Mouse (Mus musculus) 3T3-L1 (cell line): Measurements from ENCODE around the gene Trim68.
"Not testable (repeated sequence)": the region's sequence is repeated elsewhere in the genome, so short reads cannot be mapped to it uniquely, and the experiment has no call there.

Source experiments
- DNase-seq: peaks from one replicate; pipeline ENCODE4 v3.0.0-alpha.2; 2015; ENCODE audit warnings: low read depth, low spot score

The Trim68 gene

DNA sequence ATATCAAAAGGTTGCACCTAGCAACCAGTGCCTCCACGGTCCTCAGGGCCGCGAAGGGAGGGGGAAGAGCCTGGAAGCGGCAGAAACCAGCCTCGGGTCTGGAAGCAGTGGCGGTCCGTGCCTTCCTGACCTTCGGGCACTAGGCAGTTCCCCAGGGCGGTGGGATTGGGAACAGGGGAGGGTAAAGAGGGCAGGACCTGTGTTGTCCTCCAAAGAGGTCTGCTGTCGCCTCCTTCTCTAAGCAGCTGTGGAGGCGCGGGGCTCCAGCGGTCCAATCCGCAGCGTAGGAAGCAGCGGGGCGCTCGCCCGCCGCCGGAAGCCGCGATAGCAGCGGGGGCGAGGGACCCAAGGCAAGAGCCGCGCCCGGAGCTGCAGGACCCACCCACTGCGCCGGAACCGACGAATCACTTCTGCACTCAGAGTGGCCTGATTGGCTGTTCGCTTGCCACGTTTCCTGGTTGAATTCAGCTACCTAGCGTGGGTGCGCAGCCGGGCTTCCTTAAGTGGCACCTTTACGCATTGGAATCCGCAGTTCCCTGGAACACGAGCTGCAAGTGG lies at the start of gene Trim68:
Gene Trim68, minus strand, starts transcription at position 384 of the 558 bp plus-strand sequence.
- DNase-seq = peak; percentile 86

- DNase-seq = no peak
These were observed 46.7 kb upstream of the Trim68 start for GRCm38 (mm10) chr7:102733793-102734192.

DNA sequence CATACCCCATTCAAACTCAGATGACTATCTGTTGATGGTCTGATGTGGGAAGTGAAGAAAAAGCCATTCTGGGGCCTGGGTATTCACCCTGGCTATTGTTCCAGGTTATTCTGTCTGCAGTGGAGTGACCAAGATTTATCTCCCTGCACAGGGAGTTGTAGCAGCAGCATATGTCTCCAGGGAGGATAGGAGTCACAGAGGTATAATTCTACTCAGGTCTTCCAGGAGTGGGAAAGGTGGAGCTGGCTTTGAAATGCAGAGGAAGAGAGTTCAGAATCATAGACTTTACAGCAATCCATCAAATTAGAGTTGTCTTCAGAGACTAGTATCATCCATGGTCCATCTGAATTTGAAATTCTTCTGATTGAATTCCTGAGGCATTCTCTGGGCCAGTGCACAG lies 40.3 kb upstream of the Trim68 start, which contains the start of gene Olfr559:
Gene Olfr559, minus strand, starts transcription at position 101 of the 400 bp plus-strand sequence.
- no peak for DNase-seq

DNA sequence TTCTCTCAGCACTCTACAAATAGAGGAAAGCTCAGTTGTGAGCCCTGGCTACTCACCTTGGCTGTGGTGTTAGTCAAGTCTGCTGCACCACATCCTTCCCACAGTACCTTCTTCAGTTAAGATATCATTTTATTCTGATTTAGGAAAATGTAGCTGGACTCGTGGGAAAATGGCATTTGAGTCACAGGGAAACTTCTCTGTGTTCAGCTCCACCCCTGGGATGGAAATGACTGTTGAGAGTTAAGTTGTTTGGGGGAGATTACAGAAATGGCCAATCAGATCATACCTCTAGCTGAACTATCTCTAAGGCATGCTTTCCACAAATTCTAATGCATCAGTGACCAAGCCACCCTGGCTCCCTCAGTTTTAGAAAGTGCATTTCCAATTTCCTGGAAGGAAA lies 31.8 kb upstream of the Trim68 start, which contains the start of gene Olfr33:
Gene Olfr33, minus strand, starts transcription at position 101 of the 400 bp plus-strand sequence.
- DNase-seq = no peak

DNA sequence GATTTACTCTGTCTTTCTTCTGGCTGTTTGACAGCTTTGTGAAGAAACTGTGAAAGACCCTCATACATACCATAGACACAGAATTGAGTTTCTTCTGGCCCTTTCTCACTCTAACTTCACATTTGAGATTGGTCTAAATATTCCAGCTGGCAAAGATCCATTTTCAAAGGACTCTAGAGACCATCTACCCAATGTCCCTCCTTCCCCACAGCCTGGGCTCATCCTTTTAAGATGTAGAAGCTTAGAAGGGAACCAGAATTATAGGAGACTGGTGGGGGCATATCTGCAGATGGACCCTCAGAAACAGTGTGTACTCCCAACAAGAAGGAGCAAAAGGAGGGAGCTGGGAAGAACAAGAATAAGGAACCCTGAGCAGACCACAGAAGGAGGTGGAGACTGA lies 14.8 kb upstream of the Trim68 start, which contains the start of gene Olfr558:
Gene Olfr558, plus strand, starts transcription at position 301 of the 400 bp plus-strand sequence.
- no peak for DNase-seq

DNA sequence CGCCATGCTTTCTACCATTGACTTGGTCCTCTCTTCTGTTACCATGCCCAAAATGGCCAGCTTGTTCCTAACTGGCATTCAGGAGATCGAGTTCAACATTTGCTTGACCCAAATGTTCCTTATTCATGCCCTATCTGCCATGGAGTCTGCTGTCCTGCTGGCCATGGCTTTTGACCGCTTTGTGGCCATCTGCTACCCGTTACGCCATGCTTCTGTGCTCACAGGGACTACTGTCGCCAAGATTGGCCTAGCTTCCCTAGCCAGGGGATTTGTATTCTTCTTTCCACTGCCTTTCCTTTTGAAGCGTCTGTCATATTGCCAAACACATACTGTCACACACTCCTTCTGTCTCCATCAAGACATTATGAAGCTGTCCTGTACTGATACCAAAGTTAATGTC lies 11.3 kb upstream of the Trim68 start:
- no peak for DNase-seq

DNA sequence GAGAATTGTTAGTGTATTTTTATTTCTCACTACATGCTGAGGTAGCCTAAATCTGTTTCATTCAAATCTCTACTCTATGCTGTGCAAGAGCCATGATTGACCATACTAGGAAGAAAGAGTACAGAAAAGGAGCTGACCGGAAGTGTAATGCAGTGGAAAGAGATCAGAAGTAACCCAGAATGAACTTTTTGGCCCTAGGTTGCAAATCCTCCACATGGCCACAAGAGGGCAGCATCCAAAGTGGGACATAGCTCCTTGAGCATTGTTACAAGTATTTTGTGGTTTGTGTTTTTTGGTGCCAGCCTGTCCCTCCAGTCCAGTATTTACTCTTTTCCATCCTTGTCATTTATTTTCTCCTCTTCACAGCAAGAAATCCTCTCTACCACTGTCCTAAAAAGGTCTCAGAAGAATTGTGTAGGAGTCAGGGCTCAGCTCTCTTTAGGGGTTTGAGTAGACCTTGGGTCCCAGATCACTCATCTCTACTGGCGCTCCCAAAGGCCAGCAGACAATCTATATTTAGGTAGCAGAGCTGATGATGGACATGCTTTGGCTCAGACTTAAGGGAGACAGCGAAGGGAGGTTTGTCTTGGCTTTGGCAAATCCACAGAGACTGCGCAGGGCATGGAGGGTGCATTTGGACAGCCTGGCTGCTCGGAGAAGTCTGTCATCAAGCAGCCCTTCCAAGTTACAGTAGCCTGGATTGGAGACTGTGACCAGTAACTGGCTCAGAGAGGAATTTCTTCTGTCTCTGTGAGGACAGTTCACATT lies 8.4 kb upstream of the Trim68 start, which contains the start of gene Olfr557:
Gene Olfr557, plus strand, starts transcription at position 553 of the 768 bp plus-strand sequence.
- peak; percentile 65 for DNase-seq

DNA sequence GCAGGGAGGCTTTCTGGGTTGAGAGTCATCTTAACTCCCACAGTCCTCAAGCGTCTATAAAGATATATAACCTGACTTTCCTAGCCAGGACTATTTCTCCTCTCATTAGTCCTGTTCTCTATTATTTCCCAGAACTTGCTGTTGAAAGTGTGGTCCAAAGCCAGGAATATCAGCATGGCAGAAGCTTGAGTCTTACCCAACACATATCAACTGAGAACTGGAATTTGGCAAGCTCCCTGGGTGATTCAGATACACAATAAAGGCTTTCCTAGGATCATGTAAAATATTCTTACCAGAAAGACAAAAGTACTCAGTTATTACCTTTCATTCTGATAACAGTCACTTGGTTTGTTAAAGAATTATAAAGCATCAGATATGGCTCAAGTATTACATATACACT lies 5.2 kb downstream of the Trim68 start:
- no peak for DNase-seq

DNA sequence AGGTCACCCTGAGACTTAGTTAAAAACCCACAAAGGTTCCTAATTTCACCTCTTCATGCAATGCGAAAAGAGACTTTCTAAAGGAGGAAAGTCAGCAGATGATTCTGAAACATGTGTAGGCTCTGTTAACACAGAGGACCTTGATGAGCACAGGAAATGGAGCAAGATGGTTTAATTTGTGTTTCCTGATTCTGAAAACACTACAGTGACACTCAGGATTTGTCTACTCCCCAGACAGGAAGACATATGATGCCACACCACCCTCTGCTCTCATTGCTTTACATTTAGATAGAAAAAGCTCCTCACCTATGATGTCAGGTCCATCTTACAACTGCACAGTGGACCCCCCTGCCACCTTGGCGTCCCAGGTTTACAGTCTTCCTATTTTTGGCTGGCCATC lies 10.9 kb downstream of the Trim68 start:
- no peak for DNase-seq

- DNase-seq = peak; percentile 49
These were observed 21.7 kb downstream of the Trim68 start for GRCm38 (mm10) chr7:102665378-102665777.

- peak; percentile 21 for DNase-seq
These were observed 22.5 kb downstream of the Trim68 start, which contains the start of gene Olfr556 for GRCm38 (mm10) chr7:102664599-102664998. TSS of gene Olfr556 (plus strand) at chr7:102664899.

- no peak for DNase-seq
These were observed 28.6 kb downstream of the Trim68 start, which contains the start of gene Olfr555 for GRCm38 (mm10) chr7:102658523-102658922. TSS of gene Olfr555 (plus strand) at chr7:102658823.

DNA sequence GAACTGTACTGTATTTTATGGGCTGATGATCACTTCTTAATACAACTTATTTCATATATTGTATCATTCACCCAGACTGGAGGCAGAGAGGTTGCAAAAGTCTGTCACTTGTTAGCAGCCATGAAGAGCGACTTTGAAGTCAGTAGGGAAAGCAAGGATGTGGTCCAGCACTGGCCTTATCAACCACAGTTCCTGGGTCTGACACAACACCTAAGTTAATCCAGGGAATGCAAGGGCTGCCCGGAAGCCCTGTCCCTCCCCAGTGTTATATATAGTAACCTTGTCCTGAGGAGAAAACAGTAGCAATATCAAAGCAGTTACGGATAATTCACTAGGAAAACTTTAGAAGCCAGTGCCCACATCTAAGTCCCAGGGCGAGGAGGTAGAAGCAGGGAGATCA lies 42.2 kb downstream of the Trim68 start:
- DNase-seq = not testable (repeated sequence)

GRCm38 (mm10) chr7:102638132-102638531 lies 49.0 kb downstream of the Trim68 start, which contains the start of gene Olfr554:
TSS of gene Olfr554 (plus strand) at chr7:102638432.
- no peak for DNase-seq

DNA sequence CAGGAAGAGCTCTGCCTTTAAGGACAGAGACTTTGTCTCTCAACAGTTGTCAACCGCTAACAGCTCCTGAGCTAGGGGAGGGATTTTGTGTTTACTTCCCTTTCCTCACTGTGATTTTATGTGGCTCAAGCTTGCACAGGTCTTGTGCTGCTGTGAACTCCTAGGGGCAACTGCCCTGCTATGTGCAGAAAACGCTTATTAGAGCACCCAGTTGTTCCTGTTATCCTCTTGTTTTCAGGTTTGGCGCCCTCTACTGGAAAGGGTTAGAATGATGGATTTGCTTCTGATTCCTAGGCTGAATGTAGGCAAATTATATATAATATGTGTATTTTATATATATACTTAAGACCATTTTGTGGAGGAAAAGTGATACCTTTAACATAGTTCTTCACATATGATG lies 50.5 kb downstream of the Trim68 start:
- DNase-seq = peak; percentile 56
